8 mouse cellular contexts compared by ENCODE assay signal in the genomic region with DNA sequence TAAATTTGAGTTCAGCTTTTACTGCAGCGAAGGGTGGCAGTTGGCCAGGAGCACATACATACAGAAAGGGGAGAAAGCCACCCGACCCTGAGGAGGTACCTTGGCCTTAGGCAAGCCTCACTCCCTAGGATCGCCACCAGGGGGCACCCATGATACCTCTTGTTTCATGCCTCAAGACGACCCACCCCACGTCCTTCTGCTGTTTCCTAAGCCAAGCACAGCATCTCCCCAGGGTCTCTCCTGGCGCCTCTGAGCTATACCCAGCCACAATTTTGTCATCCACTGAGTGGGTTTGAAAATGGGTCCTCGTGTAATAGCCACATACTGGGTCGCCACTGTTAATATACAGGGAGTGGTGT. TPM values are rescaled to one million over a fixed set of nuclear protein-coding genes. Genes with fewer than 3 reads are reported as not detected.
DNase-seq lines count a peak whose midpoint lies in the region; ATAC-seq lines count a peak whose summit lies in the region.

No protein-coding gene starts in this region.

- peaks cover 14% of the 10 kb centered on the region for H3K4me1 ChIP-seq in intestine, embryonic 16.5 days (ENCODE audit: control insufficient read depth, insufficient read depth, low read length)
- 0 out of 2 replicates have a peak, but pooled peaks cover 3% of the 10 kb centered on the region for H3K4me1 ChIP-seq in midbrain, embryonic 13.5 days (replicated peaks)

- H3K4me2 ChIP-seq in intestine, embryonic 16.5 days (ENCODE audit: low read depth, low read length), result no peak overlapping the region
- H3K4me2 ChIP-seq in midbrain, embryonic 13.5 days (replicated peaks), result no peak overlapping the region

- no peaks in the 10 kb centered on the region for H3K9me3 ChIP-seq in intestine, embryonic 16.5 days (ENCODE audit: control insufficient read depth, low read length)
- H3K9me3 ChIP-seq in midbrain, embryonic 13.5 days, result no peaks in the 10 kb centered on the region

- no peak overlapping the region for H3K4me3 ChIP-seq in intestine, embryonic 16.5 days (ENCODE audit: low read length)
- no peak overlapping the region for H3K4me3 ChIP-seq in midbrain, embryonic 13.5 days (replicated peaks)

- no peaks in the 10 kb centered on the region for H3K27me3 ChIP-seq in intestine, embryonic 16.5 days (replicated peaks; ENCODE audit: control insufficient read depth, insufficient read depth, low read length)
- no peaks in the 10 kb centered on the region for H3K27me3 ChIP-seq in midbrain, embryonic 13.5 days

- peak; percentile 79 for ATAC-seq in common myeloid progenitor, adult 5-6 weeks (replicated peaks; ENCODE audit: low read depth, poor library complexity, severe bottlenecking)
- peak; percentile 20; the same call in 1 of the 2 replicates for ATAC-seq in intestine, embryonic 16.5 days
- ATAC-seq in midbrain, embryonic 13.5 days, result peak; percentile 76

- H3K27ac ChIP-seq in intestine, embryonic 16.5 days (ENCODE audit: low read length), result peak overlapping the region; percentile 63
- H3K27ac ChIP-seq in midbrain, embryonic 13.5 days, result no peak overlapping the region

- intact Hi-C loops in left cerebral cortex, postnatal 36 days (cut with DNase I), result loop anchor here (1.0 kb wide), 1 partner anchor 37 kb away; no protein-coding TSS in a partner anchor

- H3K36me3 ChIP-seq in intestine, embryonic 16.5 days (ENCODE audit: control insufficient read depth, insufficient read depth, low read length), result no peaks in the 10 kb centered on the region
- no peaks in the 10 kb centered on the region for H3K36me3 ChIP-seq in midbrain, embryonic 13.5 days

- peak; percentile 87 for DNase-seq in cerebellum, adult 11 months
- no peak for DNase-seq in cerebellum, adult 9-10 months
- peak; percentile 75 for DNase-seq in gastrocnemius, postnatal 25 days
- DNase-seq in left cerebral cortex, postnatal 36 days (ENCODE audit: low spot score in 2 of 2), result peak; percentile 74 to 77
- DNase-seq in spleen, adult 12 weeks (ENCODE audit: low spot score), result peak; percentile 79

- WGBS in intestine, embryonic 16.5 days, result 15% methylated on average over 8 of the region's 8 CpGs
- WGBS in midbrain, embryonic 13.5 days, result 19% methylated on average over 8 of the region's 8 CpGs

- H3K9ac ChIP-seq in intestine, embryonic 16.5 days (ENCODE audit: low read depth, low read length), result peak overlapping the region; percentile 26; the same call in 1 of the 2 replicates
- H3K9ac ChIP-seq in midbrain, embryonic 13.5 days (replicated peaks), result no peak overlapping the region

RNA-seq across cellular contexts. Expression of a gene that starts 8.4 kb away (rescaled TPM):
- total RNA-seq in common myeloid progenitor, adult 5-6 weeks (2017), result 15.6 and 16.8 TPM in 2 replicates
- total RNA-seq in gastrocnemius, postnatal 25 days (2021), result 10 to 100 TPM; 33.1 to 34.3 TPM
- polyA plus RNA-seq in intestine, embryonic 16.5 days (2015; fragmentation: Nextera tagmentation; extraction: Ambion mirVana), result 135 and 158 TPM in 2 replicates
- total RNA-seq in left cerebral cortex, postnatal 36 days (2021), result 10 to 100 TPM; 38.2 to 42.2 TPM
- polyA plus RNA-seq in midbrain, embryonic 13.5 days (2015; fragmentation: Nextera tagmentation; extraction: Ambion mirVana), result 89.7 and 93.8 TPM in 2 replicates

RNA-seq across cellular contexts. Expression of a gene that starts 26.7 kb away (rescaled TPM):
- total RNA-seq in common myeloid progenitor, adult 5-6 weeks (2017), result 10.7 and 12.6 TPM in 2 replicates
- total RNA-seq in gastrocnemius, postnatal 25 days (2021), result 10 to 100 TPM; 15.3 to 16.7 TPM
- 7.4 and 8.4 TPM in 2 replicates for polyA plus RNA-seq in intestine, embryonic 16.5 days (2015; fragmentation: Nextera tagmentation; extraction: Ambion mirVana)
- total RNA-seq in left cerebral cortex, postnatal 36 days (2021), result 10 to 100 TPM; 32.3 to 39.4 TPM
- 11.4 and 12.4 TPM in 2 replicates for polyA plus RNA-seq in midbrain, embryonic 13.5 days (2015; fragmentation: Nextera tagmentation; extraction: Ambion mirVana)

RNA-seq across cellular contexts. Expression of a gene that starts 32.5 kb away (rescaled TPM):
- 2.6 and 4.2 TPM in 2 replicates for total RNA-seq in common myeloid progenitor, adult 5-6 weeks (2017)
- total RNA-seq in gastrocnemius, postnatal 25 days (2021), result 10 to 100 TPM; 28.8 to 32.5 TPM
- 21.0 and 23.5 TPM in 2 replicates for polyA plus RNA-seq in intestine, embryonic 16.5 days (2015; fragmentation: Nextera tagmentation; extraction: Ambion mirVana)
- 100 to 1,000 TPM; 160 to 173 TPM for total RNA-seq in left cerebral cortex, postnatal 36 days (2021)
- 78.4 and 84.8 TPM in 2 replicates for polyA plus RNA-seq in midbrain, embryonic 13.5 days (2015; fragmentation: Nextera tagmentation; extraction: Ambion mirVana)

RNA-seq across cellular contexts. Expression of a gene that starts 38.1 kb away (rescaled TPM):
- 2.6 and 2.9 TPM in 2 replicates for total RNA-seq in common myeloid progenitor, adult 5-6 weeks (2017)
- 1 to 10 TPM; 4.0 to 5.1 TPM for total RNA-seq in gastrocnemius, postnatal 25 days (2021)
- polyA plus RNA-seq in intestine, embryonic 16.5 days (2015; fragmentation: Nextera tagmentation; extraction: Ambion mirVana), result 1.2 and 1.5 TPM in 2 replicates
- 1 to 10 TPM; 3.3 to 3.4 TPM for total RNA-seq in left cerebral cortex, postnatal 36 days (2021)
- 0.39 and 0.46 TPM in 2 replicates for polyA plus RNA-seq in midbrain, embryonic 13.5 days (2015; fragmentation: Nextera tagmentation; extraction: Ambion mirVana)

RNA-seq across cellular contexts. Expression of a gene that starts 42.0 kb away (rescaled TPM):
- 0.14 TPM in 1 of 2 replicates, not detected in the other for total RNA-seq in common myeloid progenitor, adult 5-6 weeks (2017)
- total RNA-seq in gastrocnemius, postnatal 25 days (2021), result not detected
- polyA plus RNA-seq in intestine, embryonic 16.5 days (2015; fragmentation: Nextera tagmentation; extraction: Ambion mirVana), result 0.23 and 0.65 TPM in 2 replicates
- total RNA-seq in left cerebral cortex, postnatal 36 days (2021), result not detected
- not detected in 2 replicates for polyA plus RNA-seq in midbrain, embryonic 13.5 days (2015; fragmentation: Nextera tagmentation; extraction: Ambion mirVana)

Comparison
In these comparisons a context has a peak if more than half of its experiments do, and no peak if none do; other contexts are left out.
1. ATAC-seq: peak in every context shown above with its lines; median percentile 79 in common myeloid progenitor, adult 5-6 weeks; 76 in midbrain, embryonic 13.5 days; 20 in intestine, embryonic 16.5 days.
2. RNA of a gene that starts 32.5 kb away (total RNA-seq): 160 to 173 TPM in left cerebral cortex, postnatal 36 days; 28.8 to 32.5 TPM in gastrocnemius, postnatal 25 days and 2.6 to 4.2 TPM in common myeloid progenitor, adult 5-6 weeks; every median in the first group is over 4 times any median in the second.